Mouse (Mus musculus): Measurements from ENCODE around the gene Ftcd. TPM values are rescaled to one million over a fixed set of nuclear protein-coding genes. Genes with fewer than 3 reads are reported as not detected.
A peak's percentile ranks its signal among the peaks of the same experiment; 100 is the strongest.

Gene Ftcd
- polyA plus RNA-seq, 1 experiment from 2014 or later: 0.14 TPM

DNA sequence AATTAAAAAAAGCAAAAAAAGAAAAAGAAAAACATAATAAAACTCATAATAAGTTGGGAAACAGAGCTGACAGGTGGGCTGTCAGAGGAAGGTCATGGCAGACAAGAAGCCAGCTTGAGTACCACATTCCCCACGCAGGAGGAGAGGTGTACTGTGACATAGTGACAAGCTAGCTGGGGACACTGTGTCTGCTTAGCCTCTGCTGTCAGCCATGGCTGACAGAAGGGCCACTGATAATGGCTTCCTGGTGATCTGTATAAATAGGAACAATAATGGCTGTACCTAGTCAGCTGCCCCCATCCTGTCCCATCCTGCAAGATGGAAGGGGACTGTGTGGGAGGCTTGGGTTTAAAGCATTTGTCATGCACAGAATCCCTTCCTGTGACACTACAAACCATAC is 10.7 kb downstream of the Ftcd start:
- WGBS: 8% methylated on average over 1 of the region's 1 CpGs
- no peaks in the 10 kb centered on the region for H3K9me3 ChIP-seq (ENCODE audit: control insufficient read depth, low read length)
- no peak overlapping the region for H3K9ac ChIP-seq (ENCODE audit: low read length)
- ATAC-seq (ENCODE audit: low read depth): no peak
- no peak overlapping the region for H3K4me2 ChIP-seq (ENCODE audit: low read depth, low read length)
- H3K27ac ChIP-seq (ENCODE audit: low read length): no peak overlapping the region
- H3K36me3 ChIP-seq (ENCODE audit: control insufficient read depth, insufficient read depth, low read length): no peaks in the 10 kb centered on the region
- H3K27me3 ChIP-seq (ENCODE audit: control insufficient read depth, insufficient read depth, low read depth, low read length): no peaks in the 10 kb centered on the region
- H3K4me3 ChIP-seq (ENCODE audit: low read length): no peak overlapping the region
- H3K4me1 ChIP-seq (replicated peaks; ENCODE audit: control insufficient read depth, insufficient read depth, low read length): no peaks in the 10 kb centered on the region

DNA sequence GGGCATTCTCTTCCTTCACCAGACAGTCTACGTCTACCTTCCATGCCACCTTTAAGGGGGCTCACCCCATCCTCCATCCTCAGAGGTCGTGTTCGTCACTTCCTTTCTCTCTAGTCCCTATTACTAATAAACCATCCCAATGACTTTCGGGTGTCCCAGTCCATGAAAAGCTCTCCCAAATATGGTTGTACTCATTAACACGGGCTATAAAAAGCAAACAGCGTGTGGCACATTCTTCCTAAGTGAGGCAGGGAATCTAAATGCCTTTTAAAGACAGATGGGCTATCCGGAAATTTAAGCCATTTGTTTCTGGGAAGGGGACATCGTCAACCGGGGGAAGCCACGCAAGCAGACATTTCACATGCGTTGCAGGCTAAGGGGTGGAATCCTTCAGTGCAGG is 14.7 kb downstream of the Ftcd start:
- Histone ChIP-seq H3K9ac (ENCODE audit: low read length) (no peak overlapping the region), H3K4me3 (ENCODE audit: low read length) (no peak overlapping the region), H3K27ac (ENCODE audit: low read length) (no peak overlapping the region), H3K4me1 (replicated peaks; ENCODE audit: control insufficient read depth, insufficient read depth, low read length) (no peaks in the 10 kb centered on the region), H3K9me3 (ENCODE audit: control insufficient read depth, low read length) (no peaks in the 10 kb centered on the region), H3K36me3 (ENCODE audit: control insufficient read depth, insufficient read depth, low read length) (no peaks in the 10 kb centered on the region), H3K27me3 (ENCODE audit: control insufficient read depth, insufficient read depth, low read depth, low read length) (no peaks in the 10 kb centered on the region), H3K4me2 (ENCODE audit: low read depth, low read length) (no peak overlapping the region)
- 67% methylated on average over 11 of the region's 11 CpGs for WGBS
- ATAC-seq (ENCODE audit: low read depth): no peak

DNA sequence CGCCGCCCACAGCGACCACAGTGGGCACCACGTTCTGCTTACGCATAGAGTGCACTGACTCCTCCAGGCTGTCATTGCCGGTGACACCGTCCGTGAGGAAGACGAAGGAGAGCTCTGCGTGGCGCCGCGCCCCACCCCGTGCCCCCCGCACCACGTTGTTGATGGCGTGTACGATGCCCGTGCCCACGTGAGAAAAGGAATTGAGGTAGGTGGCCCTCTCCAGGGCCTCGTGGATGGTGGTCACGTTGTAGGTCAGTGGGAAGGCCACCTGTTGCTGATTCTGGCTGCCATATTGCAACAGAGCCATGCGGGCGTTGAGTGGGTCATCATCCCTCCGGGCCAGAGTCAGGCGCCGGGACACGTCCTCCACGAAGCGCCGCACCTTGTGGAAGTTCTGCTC is 20.9 kb downstream of the Ftcd start:
- H3K27ac ChIP-seq (ENCODE audit: low read length): no peak overlapping the region
- no peaks in the 10 kb centered on the region for H3K36me3 ChIP-seq (ENCODE audit: control insufficient read depth, insufficient read depth, low read length)
- no peak for ATAC-seq (ENCODE audit: low read depth)
- no peak overlapping the region for H3K4me3 ChIP-seq (ENCODE audit: low read length)
- no peaks in the 10 kb centered on the region for H3K27me3 ChIP-seq (ENCODE audit: control insufficient read depth, insufficient read depth, low read depth, low read length)
- no peaks in the 10 kb centered on the region for H3K9me3 ChIP-seq (ENCODE audit: control insufficient read depth, low read length)
- H3K9ac ChIP-seq (ENCODE audit: low read length): no peak overlapping the region
- H3K4me2 ChIP-seq (ENCODE audit: low read depth, low read length): no peak overlapping the region
- 90% methylated on average over 31 of the region's 31 CpGs for WGBS
- no peaks in the 10 kb centered on the region for H3K4me1 ChIP-seq (replicated peaks; ENCODE audit: control insufficient read depth, insufficient read depth, low read length)

DNA sequence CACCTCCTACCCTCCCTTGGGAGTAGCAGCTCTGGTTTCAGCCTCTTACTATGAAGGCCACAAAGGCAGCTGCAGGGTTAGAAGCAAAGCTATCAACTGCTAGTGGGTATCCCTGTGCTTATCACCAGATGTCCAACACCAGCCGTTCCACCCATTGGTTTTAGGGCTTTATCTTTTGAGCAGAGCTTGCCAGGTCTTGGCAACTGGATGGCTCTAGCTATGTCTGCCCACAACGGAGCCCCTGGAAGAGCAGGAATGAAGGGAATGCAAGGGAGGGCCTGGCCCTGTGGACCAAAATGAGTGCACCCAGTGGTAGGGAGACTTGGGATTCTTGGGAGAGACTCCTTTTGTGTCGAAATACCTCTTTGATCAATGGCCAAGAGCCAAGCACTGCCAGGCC is 27.2 kb downstream of the Ftcd start:
- Histone ChIP-seq H3K27me3 (ENCODE audit: control insufficient read depth, insufficient read depth, low read depth, low read length) (no peaks in the 10 kb centered on the region), H3K27ac (ENCODE audit: low read length) (no peak overlapping the region), H3K4me3 (ENCODE audit: low read length) (no peak overlapping the region), H3K4me1 (replicated peaks; ENCODE audit: control insufficient read depth, insufficient read depth, low read length) (no peaks in the 10 kb centered on the region), H3K9me3 (ENCODE audit: control insufficient read depth, low read length) (no peaks in the 10 kb centered on the region), H3K4me2 (ENCODE audit: low read depth, low read length) (no peak overlapping the region), H3K36me3 (ENCODE audit: control insufficient read depth, insufficient read depth, low read length) (peaks cover 18% of the 10 kb centered on the region), H3K9ac (ENCODE audit: low read length) (no peak overlapping the region)
- no peak for ATAC-seq (ENCODE audit: low read depth)
- 66% methylated on average over 3 of the region's 3 CpGs for WGBS

- 80% methylated on average over 7 of the region's 7 CpGs for WGBS
- no peak overlapping the region for H3K9ac ChIP-seq (ENCODE audit: low read length)
- no peak for ATAC-seq (ENCODE audit: low read depth)
- no peaks in the 10 kb centered on the region for H3K4me1 ChIP-seq (replicated peaks; ENCODE audit: control insufficient read depth, insufficient read depth, low read length)
- H3K4me2 ChIP-seq (ENCODE audit: low read depth, low read length): no peak overlapping the region
- H3K27ac ChIP-seq (ENCODE audit: low read length): no peak overlapping the region
- no peaks in the 10 kb centered on the region for H3K27me3 ChIP-seq (ENCODE audit: control insufficient read depth, insufficient read depth, low read depth, low read length)
- H3K9me3 ChIP-seq (ENCODE audit: control insufficient read depth, low read length): no peaks in the 10 kb centered on the region
- H3K36me3 ChIP-seq (ENCODE audit: control insufficient read depth, insufficient read depth, low read length): peaks cover 40% of the 10 kb centered on the region
- no peak overlapping the region for H3K4me3 ChIP-seq (ENCODE audit: low read length)
These were observed 37.0 kb downstream of the Ftcd start for GRCm38 (mm10) chr10:76612473-76612872.

- no peaks in the 10 kb centered on the region; the same call in 1 of the 2 replicates for H3K36me3 ChIP-seq (ENCODE audit: control insufficient read depth, insufficient read depth, low read length)
- peak overlapping the region; percentile 74 for H3K9ac ChIP-seq (ENCODE audit: low read length)
- H3K27me3 ChIP-seq (ENCODE audit: control insufficient read depth, insufficient read depth, low read depth, low read length): no peaks in the 10 kb centered on the region
- peak overlapping the region; percentile 56 for H3K4me2 ChIP-seq (ENCODE audit: low read depth, low read length)
- H3K4me1 ChIP-seq (replicated peaks; ENCODE audit: control insufficient read depth, insufficient read depth, low read length): peaks cover 18% of the 10 kb centered on the region
- no peak for ATAC-seq (ENCODE audit: low read depth)
- peak overlapping the region; percentile 59 for H3K4me3 ChIP-seq (ENCODE audit: low read length)
- WGBS: 55% methylated on average over 4 of the region's 4 CpGs
- H3K27ac ChIP-seq (ENCODE audit: low read length): peak overlapping the region; percentile 72
- H3K9me3 ChIP-seq (ENCODE audit: control insufficient read depth, low read length): no peaks in the 10 kb centered on the region
These were observed 47.0 kb downstream of the Ftcd start for GRCm38 (mm10) chr10:76622411-76622810.

DNA sequence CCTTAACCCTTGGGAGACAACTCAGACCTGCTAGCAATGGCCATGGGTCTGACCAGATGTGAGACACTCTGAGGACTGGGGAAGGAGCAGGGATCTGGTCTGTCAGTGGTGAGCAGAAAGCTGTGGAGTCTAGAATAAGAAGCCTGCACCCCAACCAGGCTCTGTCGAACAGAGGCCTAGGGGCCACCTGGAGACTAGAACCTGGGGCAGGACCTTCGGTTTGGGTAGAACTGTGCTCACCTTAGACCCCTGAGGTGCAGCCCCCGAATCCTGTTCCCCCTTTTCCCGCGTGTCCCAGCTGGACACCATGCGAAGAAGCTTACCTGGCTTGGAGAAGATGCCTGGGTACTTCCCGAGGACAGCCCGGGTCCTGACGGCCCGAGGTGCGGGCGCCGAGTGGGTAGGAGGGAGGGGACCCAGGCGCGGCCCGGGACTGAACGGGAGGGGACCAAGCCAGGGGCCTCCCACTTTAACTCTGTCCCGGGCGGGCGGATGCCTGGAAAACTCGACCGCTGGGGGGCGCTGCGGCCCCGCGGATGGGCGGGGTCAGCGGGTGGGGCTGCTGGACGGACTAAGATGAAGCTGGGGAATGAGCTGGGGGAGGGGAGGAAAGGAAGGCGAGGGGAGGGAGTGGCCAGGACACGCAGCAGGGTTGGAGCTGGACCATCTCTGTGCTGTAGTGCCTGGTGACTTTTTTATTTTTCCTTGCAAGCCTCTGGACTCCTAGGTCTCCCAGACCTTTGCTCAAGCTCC is 47.7 kb downstream of the Ftcd start, which contains the start of gene Col6a2:
Gene Col6a2 (minus strand): TSS at position 703 of the 753 bp plus-strand sequence.
- 3% methylated on average over 31 of the region's 31 CpGs for WGBS
- H3K27me3 ChIP-seq (ENCODE audit: control insufficient read depth, insufficient read depth, low read depth, low read length): no peaks in the 10 kb centered on the region
- H3K9ac ChIP-seq (ENCODE audit: low read length): peak within 1 kb of the TSS; percentile 74
- peak; percentile 97 for ATAC-seq (ENCODE audit: low read depth)
- H3K4me1 ChIP-seq (replicated peaks; ENCODE audit: control insufficient read depth, insufficient read depth, low read length): peaks cover 18% of the 10 kb centered on the region
- peak within 1 kb of the TSS; percentile 56 for H3K4me2 ChIP-seq (ENCODE audit: low read depth, low read length)
- H3K4me3 ChIP-seq (ENCODE audit: low read length): peak within 1 kb of the TSS; percentile 59
- H3K36me3 ChIP-seq (ENCODE audit: control insufficient read depth, insufficient read depth, low read length): no peaks in the 10 kb centered on the region; the same call in 1 of the 2 replicates
- no peaks in the 10 kb centered on the region for H3K9me3 ChIP-seq (ENCODE audit: control insufficient read depth, low read length)
- H3K27ac ChIP-seq (ENCODE audit: low read length): peak within 1 kb of the TSS; percentile 87

DNA sequence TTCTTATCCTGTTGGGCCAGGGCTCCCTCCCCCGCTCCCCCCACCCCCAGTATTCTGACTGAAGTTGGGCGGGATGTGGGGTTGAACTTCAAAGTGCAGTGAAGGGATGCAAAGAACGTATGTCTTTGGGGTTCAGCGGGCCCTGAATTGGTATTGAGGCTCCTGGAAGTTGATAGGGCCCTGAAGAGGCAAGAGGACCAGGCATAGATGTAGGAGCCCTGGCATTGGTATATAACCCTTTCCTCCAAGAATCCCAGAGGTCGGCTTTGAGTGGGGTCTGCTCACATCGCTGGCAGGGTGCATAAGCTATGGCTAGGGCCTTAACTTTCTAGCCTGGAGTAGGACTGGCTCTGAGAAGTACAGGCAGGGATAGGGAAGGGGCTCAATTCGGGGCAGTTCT is 48.3 kb downstream of the Ftcd start:
- H3K4me3 ChIP-seq (ENCODE audit: low read length): peak overlapping the region; percentile 59
- 22% methylated on average over 6 of the region's 7 CpGs for WGBS

GRCm38 (mm10) chr10:76624903-76625302 is 49.5 kb downstream of the Ftcd start:
- no peak overlapping the region for H3K4me3 ChIP-seq (ENCODE audit: low read length)
- H3K4me1 ChIP-seq (replicated peaks; ENCODE audit: control insufficient read depth, insufficient read depth, low read length): peaks cover 16% of the 10 kb centered on the region
- no peak overlapping the region; the same call in 1 of the 2 replicates for H3K9ac ChIP-seq (ENCODE audit: low read length)
- ATAC-seq (ENCODE audit: low read depth): no peak
- no peak overlapping the region for H3K4me2 ChIP-seq (ENCODE audit: low read depth, low read length)
- WGBS: 53% methylated on average over 7 of the region's 7 CpGs
- no peaks in the 10 kb centered on the region for H3K27me3 ChIP-seq (ENCODE audit: control insufficient read depth, insufficient read depth, low read depth, low read length)
- H3K27ac ChIP-seq (ENCODE audit: low read length): no peak overlapping the region
- H3K9me3 ChIP-seq (ENCODE audit: control insufficient read depth, low read length): no peaks in the 10 kb centered on the region
- no peaks in the 10 kb centered on the region for H3K36me3 ChIP-seq (ENCODE audit: control insufficient read depth, insufficient read depth, low read length)

More for the DNA sequence above, 48.3 kb downstream of the Ftcd start:
- H3K4me2 ChIP-seq (ENCODE audit: low read depth, low read length): peak overlapping the region; percentile 56
- peak overlapping the region; percentile 87 for H3K27ac ChIP-seq (ENCODE audit: low read length)
- H3K36me3 ChIP-seq (ENCODE audit: control insufficient read depth, insufficient read depth, low read length): no peaks in the 10 kb centered on the region
- no peaks in the 10 kb centered on the region for H3K27me3 ChIP-seq (ENCODE audit: control insufficient read depth, insufficient read depth, low read depth, low read length)
- peaks cover 18% of the 10 kb centered on the region for H3K4me1 ChIP-seq (replicated peaks; ENCODE audit: control insufficient read depth, insufficient read depth, low read length)
- peak overlapping the region; percentile 74 for H3K9ac ChIP-seq (ENCODE audit: low read length)
- ATAC-seq (ENCODE audit: low read depth): 0 out of 2 replicates have a peak, but pooled peaks have one; percentile 0
- no peaks in the 10 kb centered on the region for H3K9me3 ChIP-seq (ENCODE audit: control insufficient read depth, low read length)
